Mouse (Mus musculus) gastrocnemius, adult 8-10 months (tissue): Measurements from ENCODE around the gene Iqcg. TPM values are rescaled to one million over a fixed set of nuclear protein-coding genes. Genes with fewer than 3 reads are reported as not detected.
A peak's percentile ranks its signal among the peaks of the same experiment; 100 is the strongest.
"Not testable (repeated sequence)": the region's sequence is repeated elsewhere in the genome, so short reads cannot be mapped to it uniquely, and the experiment has no call there.

Experiments
- DNase-seq, 2 experiments: peaks; one replicate each; pipeline ENCODE4 v3.0.0; 2022; ENCODE audit warnings: low spot score in 2 of 2
- total RNA-seq, 4 experiments: library from RNA; stranded (reverse); gene quantifications; 2 replicates each; pipeline ENCODE4 v1.2.4; 2022

The Iqcg gene
- 1 to 10 TPM; 2.7 to 6.6 (median 3.9) TPM for total RNA-seq

DNA sequence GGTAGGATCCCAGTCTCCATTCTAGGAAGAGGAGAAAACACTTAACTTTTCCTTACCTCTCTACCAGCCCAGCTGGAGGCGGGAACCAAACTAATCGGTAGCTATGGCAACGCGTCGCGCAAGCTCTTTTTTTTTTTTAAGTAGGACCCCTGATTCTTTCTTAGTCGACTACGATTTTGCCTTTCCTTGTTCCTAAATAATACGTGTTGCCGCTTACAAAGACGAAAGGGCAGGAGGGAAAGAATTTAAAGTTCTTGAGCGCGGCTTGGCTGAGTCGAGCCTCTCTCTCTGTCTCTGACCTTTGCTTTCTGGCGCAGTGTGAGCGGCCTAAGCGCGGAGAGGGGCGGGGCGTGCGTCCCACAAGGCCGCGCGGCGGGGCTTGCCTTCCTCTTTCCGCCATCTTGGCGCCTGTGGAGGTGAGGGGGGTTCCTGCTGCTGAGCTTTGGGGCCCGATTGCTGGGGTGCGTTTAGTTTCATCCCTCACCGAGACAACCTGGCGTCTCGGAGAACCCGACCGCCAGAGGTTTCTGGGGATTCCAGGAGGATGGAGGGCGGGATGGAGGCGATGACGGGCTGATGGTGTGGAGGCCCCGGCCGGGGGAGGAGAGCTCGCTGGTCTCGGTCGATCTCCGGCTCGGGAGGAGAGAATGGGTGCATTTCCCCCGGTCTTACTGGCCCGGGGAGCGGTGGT, at the start of gene Iqcg, which contains the start of gene Rpl35a:
Iqcg (minus strand) TSS at position 124 of the 691 bp plus-strand sequence.
Rpl35a (plus strand) TSS at position 359 of the 691 bp plus-strand sequence.
- DNase-seq = peak; percentile 84 to 85

DNA sequence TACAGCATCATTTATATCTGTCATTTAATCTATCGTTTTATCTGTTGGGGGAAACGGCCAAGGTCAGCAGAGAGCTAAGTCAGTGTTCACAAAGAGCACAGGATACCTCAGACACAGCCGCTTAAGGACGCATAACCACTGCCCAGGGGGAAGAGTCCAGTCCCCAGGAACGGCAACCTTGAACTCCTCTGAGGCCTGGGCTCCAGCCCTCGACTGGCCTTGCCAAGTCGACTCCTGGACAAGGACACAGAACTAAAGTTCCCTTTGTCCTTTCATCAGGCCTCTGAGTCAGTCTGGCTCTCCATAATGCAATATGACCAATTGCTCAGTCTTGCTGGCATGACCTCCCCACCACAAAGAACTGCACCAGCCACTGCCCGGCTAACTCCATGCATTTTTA, 29.6 kb upstream of the Iqcg start:
- no peak for DNase-seq

DNA sequence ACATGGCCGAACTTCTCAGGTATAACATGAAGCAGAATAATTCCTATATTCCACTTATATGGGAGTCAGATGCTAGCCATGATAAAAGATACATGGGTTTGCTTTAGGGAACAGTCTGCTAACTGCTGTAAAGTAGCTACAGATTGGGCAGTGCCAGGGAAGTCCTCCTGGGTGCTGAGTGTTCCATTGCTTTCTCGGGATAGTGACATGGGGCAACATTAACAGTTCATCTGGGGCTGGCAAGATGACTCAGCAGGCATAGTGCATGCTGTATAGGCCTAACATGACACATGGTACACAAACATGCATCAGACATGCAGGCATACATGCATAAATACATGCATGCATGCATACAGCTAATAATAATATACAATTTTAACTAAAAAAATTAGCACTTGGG, 28.0 kb upstream of the Iqcg start:
- DNase-seq = no peak

DNA sequence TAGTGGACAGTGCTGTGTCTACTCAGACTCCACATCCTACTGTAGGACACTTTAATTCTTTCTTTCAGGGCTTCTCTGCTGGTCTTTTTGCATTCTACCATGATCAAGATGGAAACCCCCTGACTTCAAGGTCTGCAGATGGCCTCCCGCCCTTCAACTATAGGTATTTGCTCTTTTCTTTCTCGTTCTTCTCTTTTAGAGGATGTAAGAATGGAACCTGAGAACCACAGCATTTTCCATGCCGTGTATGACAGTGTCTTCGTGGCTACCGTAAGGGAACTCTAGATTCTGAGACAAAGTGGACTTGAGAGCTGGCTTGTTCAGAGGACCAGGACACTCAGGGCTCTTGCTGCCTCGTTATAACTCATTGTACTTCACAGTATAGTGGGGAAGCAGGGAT, 26.9 kb upstream of the Iqcg start:
- DNase-seq = no peak

DNA sequence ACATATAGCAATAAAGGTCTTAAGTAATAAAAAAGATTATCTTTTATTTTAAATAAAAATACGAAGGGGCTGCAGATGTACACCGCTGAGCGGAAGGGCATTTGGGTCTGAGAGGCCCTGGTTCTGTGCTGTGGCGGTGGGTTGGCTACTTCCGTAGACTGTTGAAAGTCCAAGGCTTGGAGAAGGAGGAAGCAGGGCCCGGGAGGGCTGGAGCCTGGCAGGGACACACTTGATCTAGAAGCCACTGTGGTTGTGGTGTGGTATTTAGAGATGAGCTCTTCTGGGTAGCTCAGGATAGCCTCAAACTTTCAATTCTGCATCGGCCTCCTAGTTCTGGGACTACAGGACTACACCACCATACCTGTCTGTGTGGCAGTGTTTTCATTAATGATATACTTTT, 24.0 kb upstream of the Iqcg start:
- DNase-seq = no peak

DNA sequence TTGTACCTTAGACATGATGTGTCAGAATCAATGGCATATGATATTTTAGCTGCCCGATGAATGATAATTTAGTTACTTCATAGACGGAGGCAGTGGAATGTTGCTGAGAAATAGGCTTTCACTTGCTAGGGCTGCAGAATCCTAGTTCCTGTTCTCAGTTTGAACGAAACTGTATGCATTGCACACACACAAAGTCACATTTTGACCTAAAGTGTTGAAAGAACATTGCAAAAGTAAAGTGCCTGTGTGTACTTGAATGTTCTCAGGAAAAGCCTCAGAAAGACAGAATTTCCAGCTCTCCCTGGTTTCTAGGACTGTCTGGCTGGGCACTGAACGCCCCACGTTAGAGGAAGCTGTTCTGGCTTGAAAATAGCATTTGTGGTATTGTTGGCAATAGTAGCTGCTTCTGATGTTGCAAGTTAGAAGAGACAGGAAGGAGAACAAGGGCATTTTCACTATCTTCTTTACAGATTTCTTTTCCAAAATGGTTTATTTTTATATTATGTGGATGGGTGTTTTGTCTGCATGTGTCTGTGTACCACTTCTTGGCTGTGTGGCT, 21.1 kb upstream of the Iqcg start:
- DNase-seq = no peak

DNA sequence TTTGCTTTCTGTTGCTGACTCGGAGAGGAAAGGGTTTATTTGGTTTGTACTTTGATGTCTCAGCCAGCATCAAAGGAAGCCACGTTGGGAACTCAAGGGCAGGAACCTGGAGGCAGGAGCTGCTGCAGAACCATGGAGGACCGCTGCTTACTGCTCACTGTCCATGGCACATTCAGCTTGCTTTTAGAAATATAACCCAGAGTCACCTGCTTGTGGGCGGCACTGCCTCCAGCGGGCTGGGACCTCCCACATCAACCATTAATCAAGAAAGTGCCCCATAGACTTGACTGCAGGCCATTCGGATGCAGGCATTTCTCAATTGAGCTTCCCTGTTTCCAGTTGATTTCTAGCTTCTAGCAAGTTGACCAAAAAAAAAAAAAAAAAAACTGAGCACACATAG, 20.1 kb upstream of the Iqcg start:
- no peak for DNase-seq

DNA sequence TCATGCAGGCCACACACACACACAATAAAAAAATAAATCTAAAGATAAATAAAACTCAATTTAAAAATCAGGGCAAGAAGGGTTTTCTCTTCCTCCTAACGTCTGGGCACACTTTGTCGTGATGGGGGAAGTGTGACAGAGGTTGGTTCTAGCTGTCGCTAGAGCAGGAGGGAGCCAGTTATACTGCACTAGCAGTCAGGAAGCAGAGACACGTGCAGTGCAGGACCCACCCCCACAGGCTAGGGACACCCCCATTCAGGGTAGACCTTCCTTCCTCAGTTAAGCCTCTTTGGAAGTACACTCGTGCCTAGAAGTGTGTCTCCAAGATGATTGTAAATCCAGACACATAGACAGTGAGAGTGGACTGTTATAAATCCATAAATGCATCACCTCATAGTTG, 18.9 kb upstream of the Iqcg start:
- DNase-seq = no peak

DNA sequence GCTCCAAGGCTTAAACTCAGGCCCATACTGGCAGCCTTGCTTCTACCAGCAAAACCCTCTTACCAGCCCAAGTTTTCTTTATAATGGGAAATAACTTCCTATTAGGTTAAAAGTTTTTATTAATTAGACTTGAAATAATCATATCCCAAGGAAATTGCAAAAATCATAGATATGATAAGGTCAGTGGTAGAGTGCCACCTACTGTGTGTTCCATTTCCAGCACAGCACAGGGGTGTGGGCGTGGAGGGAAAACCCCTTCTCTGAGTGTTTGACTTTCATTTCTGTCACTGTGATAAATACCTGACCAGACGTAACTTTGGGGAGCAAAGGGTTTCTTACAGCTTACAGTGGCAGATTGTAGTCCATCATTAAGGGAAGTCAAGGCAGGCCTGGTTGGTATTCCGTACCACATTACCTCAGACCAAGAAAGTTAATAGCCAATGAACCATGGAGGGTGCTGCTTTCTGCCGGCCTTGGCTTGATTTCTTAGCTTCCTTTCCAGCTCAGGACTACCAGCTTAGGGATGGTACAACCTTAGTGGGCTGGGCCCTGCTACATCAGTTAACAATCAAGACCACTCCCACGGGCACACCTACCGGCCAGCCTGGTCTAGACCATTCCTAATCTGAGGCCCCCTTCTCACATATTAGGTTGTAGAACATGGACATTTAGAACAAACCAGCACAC, 17.0 kb upstream of the Iqcg start:
- no peak for DNase-seq

DNA sequence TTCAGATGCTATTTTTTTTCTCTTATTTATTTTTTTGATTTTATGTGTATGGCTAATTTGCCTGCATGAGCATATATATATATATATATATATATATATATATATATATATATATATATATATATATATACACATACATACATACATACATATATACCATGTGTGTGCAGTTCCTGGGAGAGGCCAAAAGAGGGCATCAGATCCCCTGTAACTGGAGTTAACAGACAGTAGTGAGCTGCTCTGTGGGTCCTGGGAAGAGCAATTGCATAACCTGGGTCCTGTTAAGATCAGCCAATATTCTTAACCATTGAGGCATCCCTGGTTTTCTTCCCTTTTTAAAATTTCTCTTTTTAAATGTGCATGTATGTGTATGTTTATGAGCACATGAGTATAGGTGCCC, 14.9 kb upstream of the Iqcg start:
- no peak for DNase-seq

DNA sequence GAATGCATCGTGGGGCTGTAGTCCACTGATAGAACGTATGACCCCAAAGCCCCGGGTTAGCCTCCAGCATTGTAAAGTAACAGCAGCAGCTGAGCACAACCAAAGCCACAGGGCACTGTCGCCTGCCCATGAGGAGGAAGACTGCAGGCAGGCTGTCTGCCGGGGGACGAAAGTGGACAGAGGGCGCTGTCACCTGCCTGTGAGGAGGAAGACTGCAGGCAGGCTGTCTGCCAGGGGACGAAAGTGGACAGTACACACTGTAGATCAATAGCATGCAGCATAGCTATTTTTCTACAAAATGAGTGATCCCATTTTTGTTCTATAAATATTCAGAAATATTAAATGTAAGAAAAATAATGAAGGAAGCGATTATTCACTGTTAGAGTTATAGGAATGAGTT, 8.6 kb upstream of the Iqcg start:
- DNase-seq = no peak

DNA sequence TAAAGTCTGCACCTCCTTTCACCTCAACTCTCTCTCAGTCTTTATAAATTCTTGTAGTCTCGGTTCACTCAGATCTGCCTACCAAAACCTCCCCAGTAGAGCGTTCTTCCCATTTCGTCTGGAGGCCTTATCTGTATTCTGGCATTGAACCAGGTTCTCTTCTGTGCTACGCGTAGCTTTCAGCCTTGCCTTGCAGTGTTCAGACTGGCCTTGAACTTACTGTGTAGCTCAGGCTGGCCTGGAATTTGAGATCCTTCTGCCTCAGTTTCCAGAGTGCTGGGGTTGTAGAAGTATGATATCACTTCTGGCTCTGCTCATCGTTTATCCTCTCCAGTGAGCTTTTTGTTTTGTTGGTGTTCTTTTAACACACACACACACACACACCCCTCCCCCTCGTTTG, 7.2 kb upstream of the Iqcg start:
- no peak for DNase-seq

DNA sequence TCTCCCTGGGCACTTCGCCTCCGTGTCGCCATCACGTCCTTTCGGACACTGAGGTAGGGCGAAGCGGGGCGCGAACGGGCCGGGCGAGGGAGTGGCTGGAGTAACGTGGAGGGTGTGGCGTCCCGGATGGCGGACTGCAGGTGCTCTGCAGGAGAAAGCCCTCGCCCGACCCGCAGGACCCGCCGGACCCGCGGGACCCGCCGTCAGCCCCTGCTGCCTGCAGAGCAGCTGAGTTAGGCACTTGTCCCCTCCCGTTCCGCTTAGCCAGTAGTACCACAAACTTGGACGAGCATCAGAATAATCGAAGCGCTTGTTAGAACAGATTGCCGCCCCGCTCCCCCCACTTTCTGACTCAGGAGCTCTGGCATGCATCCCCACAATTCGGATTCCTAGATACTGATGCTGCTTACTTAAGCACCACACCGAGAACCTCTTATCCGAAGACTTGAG, 6.7 kb upstream of the Iqcg start:
- no peak for DNase-seq

DNA sequence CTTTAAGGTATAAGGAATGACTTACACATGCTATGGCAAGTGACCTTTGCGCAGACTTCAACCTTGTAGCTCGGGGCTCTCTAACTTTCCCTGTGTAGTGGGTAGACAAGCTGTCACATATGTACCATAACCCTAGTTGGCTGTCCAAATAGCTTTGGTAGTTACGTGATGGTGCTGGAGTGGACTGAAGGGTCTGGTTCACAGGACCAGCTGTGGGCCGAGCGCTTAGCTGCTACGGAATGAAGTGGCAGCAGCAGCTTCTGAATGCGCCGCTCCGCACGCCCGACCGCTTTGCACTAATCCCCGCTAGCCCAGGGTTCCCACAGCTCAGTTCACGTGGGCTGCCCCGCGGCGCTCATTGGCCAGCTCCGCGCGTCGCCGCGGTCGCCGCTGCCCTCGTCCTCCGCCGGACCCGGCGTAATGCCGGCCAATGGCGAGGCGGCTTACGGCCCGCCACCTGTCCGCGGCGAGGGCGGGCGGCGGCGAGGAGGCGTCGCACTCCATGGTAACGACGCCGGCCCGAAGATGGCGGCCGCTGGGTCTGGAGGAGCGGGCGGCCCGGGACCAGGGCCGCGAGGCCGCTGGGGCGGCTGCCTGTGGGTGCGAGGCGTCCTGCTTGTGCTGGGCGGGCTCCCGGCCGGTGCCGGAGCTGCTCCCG, 6.1 kb upstream of the Iqcg start, which contains the start of gene Lmln:
Lmln (plus strand) TSS at position 498 of the 658 bp plus-strand sequence.
- peak; percentile 78 to 86 for DNase-seq

DNA sequence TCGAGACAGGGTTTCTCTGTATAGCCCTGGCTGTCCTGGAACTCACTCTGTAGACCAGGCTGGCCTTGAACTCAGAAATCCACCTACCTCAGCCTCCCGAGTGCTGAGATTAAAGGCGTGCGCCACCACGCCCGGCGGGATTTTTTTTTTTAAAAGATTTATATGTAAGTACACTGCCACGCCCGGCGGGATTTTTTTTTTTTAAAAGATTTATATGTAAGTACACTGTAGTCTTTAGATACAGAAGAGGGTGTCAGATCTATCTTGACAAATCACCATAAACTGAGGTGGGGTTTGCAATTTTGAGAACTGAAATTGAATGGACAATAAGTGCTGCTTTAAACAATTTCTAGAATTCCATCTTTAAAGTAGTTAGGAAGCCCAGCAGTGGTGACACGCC, 5.4 kb upstream of the Iqcg start:
- DNase-seq = no peak

DNA sequence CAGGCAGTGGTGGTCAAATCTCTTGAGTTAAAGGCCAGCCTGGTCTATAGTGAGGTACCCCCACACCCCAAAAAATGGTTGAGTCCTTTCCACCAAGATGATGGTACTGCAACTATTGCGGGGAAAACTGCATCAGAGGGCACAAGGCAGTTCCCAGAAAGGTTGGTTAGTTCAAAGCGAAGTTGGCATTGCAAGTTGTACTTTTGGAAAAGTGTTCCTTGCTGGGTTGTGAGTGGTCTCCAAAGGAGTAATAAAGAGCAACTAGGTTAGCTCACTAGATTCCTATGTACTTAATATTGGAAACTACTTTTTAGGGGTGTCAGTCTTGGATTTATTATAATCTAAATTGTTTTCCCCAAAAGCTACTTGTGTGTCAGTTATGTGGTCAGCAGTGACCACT, 4.9 kb upstream of the Iqcg start:
- no peak for DNase-seq

DNA sequence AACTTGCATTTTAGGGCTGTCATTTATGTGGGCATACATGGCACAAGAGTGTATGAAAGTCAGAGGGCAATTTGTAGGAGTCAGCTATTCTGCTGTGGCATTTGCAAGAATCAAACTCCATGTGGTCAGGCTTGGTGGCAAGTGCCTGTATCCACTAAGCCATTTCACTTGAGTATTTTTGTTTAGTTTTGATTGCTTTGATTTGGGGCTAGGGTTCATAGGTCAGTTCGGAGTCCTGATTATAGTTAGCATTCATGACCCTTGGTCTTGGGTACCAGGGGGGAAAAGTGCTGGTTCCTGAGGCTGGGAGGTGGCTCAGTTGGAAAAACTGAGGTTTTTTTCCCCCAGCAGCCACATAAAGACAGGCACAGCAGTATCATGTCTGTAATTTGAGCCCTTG, 3.5 kb upstream of the Iqcg start:
- DNase-seq = no peak

DNA sequence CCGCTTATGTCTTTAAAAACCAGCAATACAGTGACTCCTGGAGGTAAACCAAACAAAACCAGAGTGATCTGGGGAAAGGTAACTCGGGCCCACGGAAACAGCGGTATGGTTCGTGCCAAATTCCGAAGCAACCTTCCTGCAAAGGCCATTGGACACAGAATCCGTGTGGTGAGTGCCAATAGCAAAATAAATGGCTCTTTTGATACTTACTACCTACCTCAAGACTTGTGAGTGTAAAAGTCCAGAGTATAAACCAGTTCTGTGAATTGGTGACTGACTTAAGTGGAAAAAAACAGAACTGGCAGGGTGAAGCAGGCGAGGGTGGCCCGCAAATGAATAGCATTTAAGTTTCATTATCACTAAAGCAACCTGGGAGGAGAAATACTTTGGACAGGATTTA, 2.6 kb upstream of the Iqcg start:
- not testable (repeated sequence) for DNase-seq

DNA sequence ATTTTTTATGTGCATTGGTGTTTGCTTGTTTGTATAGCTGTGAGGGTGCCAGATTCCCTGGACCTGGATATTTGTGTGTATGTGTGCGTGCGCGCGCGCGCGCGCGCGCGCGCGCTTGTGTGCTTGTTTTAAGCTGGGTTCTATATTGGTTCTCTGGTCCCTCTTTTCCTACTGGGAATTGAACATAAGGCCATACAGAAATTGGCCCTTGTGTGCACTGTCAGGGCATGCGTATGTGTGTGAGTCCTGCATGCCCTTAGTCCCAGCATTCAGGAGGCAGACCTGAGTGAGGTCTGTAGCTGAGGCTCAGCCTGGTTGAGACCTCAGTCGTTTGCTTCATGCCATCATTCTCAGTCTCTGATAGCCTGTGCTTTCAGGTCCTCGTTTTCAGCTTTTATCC, 2.0 kb upstream of the Iqcg start:
- DNase-seq = no peak

DNA sequence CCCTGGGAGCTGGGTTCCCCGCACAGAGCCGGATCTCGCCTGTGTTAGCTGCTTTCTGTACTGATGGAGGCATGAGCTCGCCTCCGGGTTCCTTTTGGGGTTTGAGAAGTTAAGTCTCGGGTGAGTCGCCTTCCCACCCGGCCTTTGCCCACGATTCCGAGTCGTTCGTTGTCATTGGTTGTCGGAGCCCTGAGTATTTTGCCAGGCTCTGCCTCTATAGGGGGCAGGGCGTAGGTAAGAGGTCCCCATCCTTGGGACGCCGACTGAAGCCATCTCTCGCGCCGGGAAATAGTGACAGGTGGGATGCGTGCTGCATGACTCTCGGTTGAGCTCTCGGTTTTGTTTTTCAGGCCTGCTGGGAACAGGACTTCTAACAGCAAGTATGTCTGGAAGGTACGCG, 768 bp upstream of the Iqcg start:
- no peak for DNase-seq

DNA sequence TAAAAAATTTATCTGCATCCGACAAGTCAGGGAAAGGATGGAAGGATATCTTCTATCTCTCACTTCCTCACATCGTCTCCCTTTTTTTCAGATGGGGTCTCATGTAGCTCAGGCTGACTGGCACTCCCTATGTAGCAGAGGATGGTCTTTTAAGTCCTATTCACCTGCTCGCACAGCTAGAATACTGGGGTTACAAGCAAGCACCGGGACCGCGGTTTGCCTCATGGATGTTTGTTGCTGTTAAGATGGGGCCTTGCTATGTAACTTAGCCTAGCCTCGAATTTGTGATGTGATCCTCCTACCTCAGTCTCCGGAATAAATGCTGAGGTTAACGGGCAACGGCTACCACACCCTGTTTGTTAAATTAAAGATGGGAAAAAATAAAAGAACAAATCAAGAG, 363 bp downstream of the Iqcg start:
- no peak for DNase-seq

DNA sequence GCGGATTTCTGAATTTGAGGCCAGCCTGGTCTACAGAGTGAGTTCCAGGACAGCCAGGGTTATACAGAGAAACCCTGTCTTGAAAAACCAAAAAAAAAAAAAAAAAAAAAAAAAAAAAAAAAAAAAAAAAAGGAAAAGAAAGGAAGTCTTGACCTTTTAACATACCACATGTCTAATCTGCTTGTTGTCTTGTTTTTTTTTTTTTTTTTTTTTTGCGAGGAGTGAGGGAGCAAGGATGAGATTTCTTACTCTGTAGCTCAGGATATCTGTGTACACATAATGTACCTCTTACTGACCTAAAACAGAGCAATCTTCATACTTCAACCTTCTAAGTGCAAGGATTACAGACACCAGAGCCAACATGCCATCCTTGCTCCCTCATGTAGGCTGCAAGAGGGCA, 1.1 kb downstream of the Iqcg start:
- not testable (repeated sequence) for DNase-seq
